ENCODE assay signal across 21 mouse cellular contexts in the genomic region with DNA sequence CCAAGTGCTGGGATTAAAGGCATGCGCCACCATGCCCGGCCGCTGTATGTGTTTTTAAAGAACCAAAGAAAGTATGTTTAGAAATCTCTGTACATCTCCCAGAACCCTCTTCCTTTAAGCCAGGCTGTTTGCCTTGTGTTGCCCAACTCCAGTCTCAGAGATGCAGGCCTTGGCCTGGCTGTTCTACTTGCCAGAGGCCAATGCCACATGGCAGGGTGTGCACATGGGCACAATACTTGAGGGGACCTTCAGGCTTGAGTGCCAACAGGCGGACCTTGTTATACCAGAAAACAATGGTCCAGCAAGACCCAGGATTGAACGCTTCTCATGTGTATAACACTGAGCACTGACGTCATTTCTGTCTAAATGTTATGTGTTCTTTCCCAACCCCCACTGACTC. TPM values are rescaled to one million over a fixed set of nuclear protein-coding genes. Genes with fewer than 3 reads are reported as not detected.
A peak's percentile ranks its signal among the peaks of the same experiment; 100 is the strongest.
DNase-seq lines count a peak whose midpoint lies in the region; ATAC-seq and TF ChIP-seq lines count a peak whose summit lies in the region.
"Had no signal": no experiment of that assay in that cellular context is flagged by ENCODE, and none has a peak within 500 bp of the region (broad histone marks: within the 10 kb centered on the region; RNA-seq: fewer than 3 reads in every experiment).

No protein-coding gene starts in this region.

- peak; percentile 75 for DNase-seq in adrenal gland, adult 2 months
- DNase-seq in adrenal gland, postnatal 4 days (ENCODE audit: low spot score in 2 of 2) = no peak
- DNase-seq in heart, embryonic 10.5 days (ENCODE audit: low spot score) = no peak
- DNase-seq in heart, postnatal 36 days = no peak
- DNase-seq: B cell, adult 2 months; cerebellum, adult 11-12 months; cerebellum, adult 9-10 months; cerebellum, postnatal 25 days; gastrocnemius, postnatal 14 days; heart, postnatal 10 days had no signal

- H3K4me2 ChIP-seq in intestine, postnatal 0 days (replicated peaks; ENCODE audit: low read depth) = no peak overlapping the region
- H3K4me2 ChIP-seq in intestine, embryonic 16.5 days (ENCODE audit: low read depth, low read length) = no peak overlapping the region
- H3K4me2 ChIP-seq: embryonic facial prominence, embryonic 13.5 days; forebrain, embryonic 12.5 days; hindbrain, embryonic 14.5 days; intestine, embryonic 15.5 days had no signal

- H3K27me3 ChIP-seq in heart, embryonic 10.5 days (ENCODE audit: insufficient read depth, poor library complexity, severe bottlenecking) = no peaks in the 10 kb centered on the region
- H3K27me3 ChIP-seq in intestine, postnatal 0 days (replicated peaks; ENCODE audit: control insufficient read depth, insufficient read depth, low read length) = no peaks in the 10 kb centered on the region
- no peaks in the 10 kb centered on the region for H3K27me3 ChIP-seq in intestine, embryonic 16.5 days (replicated peaks; ENCODE audit: control insufficient read depth, insufficient read depth, low read length)
- H3K27me3 ChIP-seq in small intestine, adult 2 months (ENCODE audit: control insufficient read depth, insufficient read depth, low read length) = no peaks in the 10 kb centered on the region
- H3K27me3 ChIP-seq: embryonic facial prominence, embryonic 13.5 days; forebrain, embryonic 12.5 days; intestine, embryonic 15.5 days had no signal

- H3K4me1 ChIP-seq in heart, embryonic 10.5 days = peaks cover 98% of the 10 kb centered on the region
- peaks cover 31% of the 10 kb centered on the region for H3K4me1 ChIP-seq in intestine, postnatal 0 days (replicated peaks; ENCODE audit: control insufficient read depth, insufficient read depth, low read length)
- peaks cover 75% of the 10 kb centered on the region for H3K4me1 ChIP-seq in intestine, embryonic 16.5 days (ENCODE audit: control insufficient read depth, insufficient read depth, low read length)
- peaks cover 70% of the 10 kb centered on the region for H3K4me1 ChIP-seq in small intestine, adult 2 months (ENCODE audit: control insufficient read depth, insufficient read depth, insufficient read length, low read length)

- 0 out of 2 replicates have a peak, but pooled peaks cover 2% of the 10 kb centered on the region for H3K36me3 ChIP-seq in heart, embryonic 10.5 days
- no peaks in the 10 kb centered on the region for H3K36me3 ChIP-seq in intestine, postnatal 0 days (ENCODE audit: control insufficient read depth, insufficient read depth)
- no peaks in the 10 kb centered on the region for H3K36me3 ChIP-seq in intestine, embryonic 16.5 days (ENCODE audit: control insufficient read depth, insufficient read depth, low read length)
- no peaks in the 10 kb centered on the region for H3K36me3 ChIP-seq in small intestine, adult 2 months (ENCODE audit: control insufficient read depth, insufficient read depth, low read length)
- H3K36me3 ChIP-seq: embryonic facial prominence, embryonic 13.5 days; forebrain, embryonic 12.5 days; G1E; hindbrain, embryonic 10.5 days; intestine, embryonic 15.5 days had no signal

- intact Hi-C loops in heart, postnatal 36 days (cut with DNase I) = no loop called here

- 86% methylated on average over 6 of the region's 6 CpGs for WGBS in heart, embryonic 10.5 days
- 82% methylated on average over 6 of the region's 6 CpGs for WGBS in intestine, postnatal 0 days
- 88% methylated on average over 6 of the region's 6 CpGs for WGBS in intestine, embryonic 16.5 days
- WGBS in small intestine, adult 2 months = 85% methylated on average over 6 of the region's 6 CpGs

- H3K27ac ChIP-seq in heart, embryonic 10.5 days = peak overlapping the region; percentile 93
- H3K27ac ChIP-seq in intestine, postnatal 0 days (ENCODE audit: low read depth, low read length) = no peak overlapping the region
- no peak overlapping the region for H3K27ac ChIP-seq in intestine, embryonic 16.5 days (ENCODE audit: low read length)
- H3K27ac ChIP-seq in small intestine, adult 2 months (ENCODE audit: insufficient read depth, low read depth, low read length) = peak overlapping the region; percentile 40; the same call in 1 of the 2 replicates
- H3K27ac ChIP-seq: embryonic facial prominence, embryonic 13.5 days; forebrain, embryonic 12.5 days; hindbrain, embryonic 14.5 days; intestine, embryonic 15.5 days had no signal

- no peak overlapping the region for H3K4me3 ChIP-seq in heart, embryonic 10.5 days
- no peak overlapping the region for H3K4me3 ChIP-seq in intestine, postnatal 0 days (ENCODE audit: low read depth, low read length)
- no peak overlapping the region for H3K4me3 ChIP-seq in intestine, embryonic 16.5 days (ENCODE audit: low read length)
- H3K4me3 ChIP-seq in small intestine, adult 2 months (ENCODE audit: low read depth, low read length) = no peak overlapping the region
- H3K4me3 ChIP-seq: embryonic facial prominence, embryonic 13.5 days; forebrain, embryonic 12.5 days; hindbrain, embryonic 10.5 days; intestine, embryonic 15.5 days had no signal

- no peak for TF ChIP-seq CTCF in intestine, postnatal 0 days (IDR thresholded peaks at IDR 0.05; ENCODE audit: low read depth)
- no peak for TF ChIP-seq CTCF in small intestine, adult 2 months (IDR thresholded peaks at IDR 0.05; ENCODE audit: extremely low read depth, insufficient read length, insufficient replicate concordance, low read depth, low read length)

- no peak overlapping the region for H3K9ac ChIP-seq in intestine, postnatal 0 days (ENCODE audit: low read depth, low read length)
- H3K9ac ChIP-seq in intestine, embryonic 16.5 days (ENCODE audit: low read depth, low read length) = no peak overlapping the region
- H3K9ac ChIP-seq: embryonic facial prominence, embryonic 13.5 days; forebrain, embryonic 12.5 days; hindbrain, embryonic 14.5 days; intestine, embryonic 15.5 days had no signal

- H3K9me3 ChIP-seq in heart, embryonic 10.5 days = no peaks in the 10 kb centered on the region
- H3K9me3 ChIP-seq in intestine, postnatal 0 days (ENCODE audit: control insufficient read depth) = no peaks in the 10 kb centered on the region
- H3K9me3 ChIP-seq in intestine, embryonic 16.5 days (ENCODE audit: control insufficient read depth, low read length) = no peaks in the 10 kb centered on the region
- H3K9me3 ChIP-seq: embryonic facial prominence, embryonic 13.5 days; forebrain, embryonic 12.5 days; G1E; hindbrain, embryonic 10.5 days; intestine, embryonic 15.5 days had no signal

- ATAC-seq in intestine, postnatal 0 days = 0 out of 2 replicates have a peak, but pooled peaks have one; percentile 4
- ATAC-seq in intestine, embryonic 16.5 days = no peak
- ATAC-seq: CD4-positive, CD25-positive, alpha-beta regulatory T cell, adult 4 months; forebrain, embryonic 16.5 days; intestine, embryonic 15.5 days had no signal

- TF ChIP-seq POLR2A in small intestine, adult 2 months (IDR thresholded peaks at IDR 0.05; ENCODE audit: low read depth, low read length) = no peak

RNA-seq across cellular contexts. Expression of a gene that starts 27.1 kb away (rescaled TPM):
- 100 to 1,000 TPM in 1 of 2 experiments, 10 to 100 TPM in 1; 48.7 to 154 TPM for total RNA-seq in adrenal gland, adult 2 months (2021)
- 71.0 and 106 TPM in 2 replicates for polyA plus RNA-seq in adrenal gland, adult 2 months (2012; rRNA removed)
- 10 to 100 TPM; 52.3 to 55.3 TPM for total RNA-seq in adrenal gland, postnatal 4 days (2021)
- 8.2 and 8.3 TPM in 2 replicates for polyA plus RNA-seq in heart, embryonic 10.5 days (2016; fragmentation: Nextera tagmentation; extraction: Ambion mirVana)
- total RNA-seq in heart, postnatal 36 days (2021) = 10 to 100 TPM; 24.2 to 40.9 TPM
- 7.2 and 7.5 TPM in 2 replicates for polyA plus RNA-seq in intestine, postnatal 0 days (2015; fragmentation: Nextera tagmentation; extraction: Ambion mirVana)
- polyA plus RNA-seq in intestine, embryonic 16.5 days (2015; fragmentation: Nextera tagmentation; extraction: Ambion mirVana) = 1.5 and 2.7 TPM in 2 replicates
- polyA plus RNA-seq in small intestine, adult 2 months (2012; rRNA removed) = 33.0 and 71.5 TPM in 2 replicates
- total RNA-seq: G1E had no signal
- polyA plus RNA-seq: G1E had no signal

Comparison
In these comparisons a context has a peak if more than half of its experiments do, and no peak if none do; other contexts are left out.
1. H3K27ac ChIP-seq: peak in heart, embryonic 10.5 days (single experiment) and small intestine, adult 2 months (single experiment); none in intestine, postnatal 0 days (single experiment) and intestine, embryonic 16.5 days (single experiment).